Mouse (Mus musculus) embryonic facial prominence, embryonic 14.5 days (tissue): ENCODE measurements at regions not wholly inside any gene's neighbourhood (a gene's known extent, or its start where the extent isn't known, plus 50 kb on each side); places are given as distances from the start of the nearest gene placed in this dataset.

Source experiments
- ATAC-seq: fragments of 200-750 bp; cut with Nextera tagmentation; 2 replicates; pipeline ENCODE4 v1.8.0; 2017; ENCODE audit warnings: low read depth, moderate number of reproducible peaks, moderate TSS enrichment
- DNase-seq: peaks from one replicate; pipeline ENCODE4 v3.0.0-alpha.2; 2015; ENCODE audit warnings: low spot score
- H3K27ac ChIP-seq: fragments of 300-500 bp; sonication (generic); replicated peaks from 2 replicates; pipeline ENCODE4 v1.5.1; 2014; ENCODE audit warnings: low read depth, mild to moderate bottlenecking, low read length, moderate library complexity
- H3K27me3 ChIP-seq: fragments of 300-500 bp; sonication (generic); replicated peaks from 2 replicates; pipeline ENCODE4 v1.6.1; 2014; ENCODE audit warnings: low read length; ENCODE audit not compliant: control insufficient read depth, insufficient read depth
- H3K36me3 ChIP-seq: fragments of 300-500 bp; sonication (generic); 2 replicates; pipeline ENCODE4 v1.6.1; 2014; ENCODE audit warnings: low read length, mixed read lengths; ENCODE audit not compliant: control insufficient read depth, insufficient read depth
- H3K4me1 ChIP-seq: fragments of 300-500 bp; sonication (generic); 2 replicates; pipeline ENCODE4 v1.6.1; 2014; ENCODE audit warnings: antibody characterized with exemption, low read length; ENCODE audit not compliant: control insufficient read depth, insufficient read depth
- H3K4me2 ChIP-seq: fragments of 300-500 bp; sonication (generic); 2 replicates; pipeline ENCODE4 v1.6.1; 2014; ENCODE audit warnings: low read depth, mild to moderate bottlenecking, low read length, moderate library complexity, mixed read lengths
- H3K4me3 ChIP-seq: fragments of 300-500 bp; sonication (generic); 2 replicates; pipeline ENCODE4 v1.5.1; 2014; ENCODE audit warnings: low read depth, mild to moderate bottlenecking, low read length
- H3K9ac ChIP-seq: fragments of 300-500 bp; sonication (generic); 2 replicates; pipeline ENCODE4 v1.6.1; 2014; ENCODE audit warnings: low read depth, mild to moderate bottlenecking, low read length, moderate library complexity, mixed read lengths
- H3K9me3 ChIP-seq: fragments of 300-500 bp; sonication (generic); 2 replicates; pipeline ENCODE4 v1.6.1; 2016; ENCODE audit warnings: low read length; ENCODE audit not compliant: control insufficient read depth
- WGBS: fragments of 180-500 bp; shearing (Covaris S2); extraction: QIAGEN DNeasy Blood & Tissue Kit; methylation state at CpG from one replicate; pipeline ENCODE4 v1.1.7; 2014; 5-methylcytosine and 5-hydroxymethylcytosine counted together

DNA sequence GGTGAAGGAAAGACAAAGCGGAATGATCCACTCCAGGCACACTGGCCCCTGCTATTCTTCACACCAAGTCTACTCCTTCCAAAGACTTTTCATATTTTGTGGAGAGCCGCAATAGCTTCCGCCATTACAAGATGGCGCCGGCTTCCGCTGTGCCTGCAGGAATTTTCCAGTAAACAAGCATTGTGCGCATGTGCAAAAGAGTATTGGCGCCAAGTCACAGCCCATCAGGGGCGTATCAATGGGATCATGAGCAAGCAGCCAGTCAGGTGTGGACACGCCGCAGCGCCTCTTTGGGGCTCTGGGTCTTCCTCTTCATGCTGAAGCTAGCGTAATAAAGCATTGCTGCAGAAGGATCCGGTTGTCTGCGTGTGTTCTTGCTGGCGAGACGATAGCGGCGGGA lies 348.0 kb downstream of the Rwdd3 start:
- H3K9me3 ChIP-seq, result no peaks in the 10 kb centered on the region
- ATAC-seq (no peak), DNase-seq (no peak)
- 97% methylated on average over 19 of the region's 19 CpGs for WGBS
- no peaks in the 10 kb centered on the region for H3K27me3 ChIP-seq
- no peak overlapping the region for H3K9ac ChIP-seq
- no peak overlapping the region for H3K4me3 ChIP-seq
- H3K4me1 ChIP-seq, result no peaks in the 10 kb centered on the region
- no peak overlapping the region for H3K4me2 ChIP-seq
- H3K36me3 ChIP-seq, result no peaks in the 10 kb centered on the region
- no peak overlapping the region for H3K27ac ChIP-seq

- H3K27ac ChIP-seq, result no peak overlapping the region
- 66% methylated on average over 2 of the region's 2 CpGs for WGBS
- ATAC-seq (no peak), DNase-seq (no peak)
- H3K9ac ChIP-seq, result no peak overlapping the region
- no peak overlapping the region for H3K4me2 ChIP-seq
- H3K4me3 ChIP-seq, result no peak overlapping the region
- H3K27me3 ChIP-seq, result no peaks in the 10 kb centered on the region
- no peaks in the 10 kb centered on the region for H3K36me3 ChIP-seq
- H3K4me1 ChIP-seq, result no peaks in the 10 kb centered on the region
- no peaks in the 10 kb centered on the region for H3K9me3 ChIP-seq
Observed at GRCm38 (mm10) chr3:120811901-120812300, 359.6 kb downstream of the Rwdd3 start.

DNA sequence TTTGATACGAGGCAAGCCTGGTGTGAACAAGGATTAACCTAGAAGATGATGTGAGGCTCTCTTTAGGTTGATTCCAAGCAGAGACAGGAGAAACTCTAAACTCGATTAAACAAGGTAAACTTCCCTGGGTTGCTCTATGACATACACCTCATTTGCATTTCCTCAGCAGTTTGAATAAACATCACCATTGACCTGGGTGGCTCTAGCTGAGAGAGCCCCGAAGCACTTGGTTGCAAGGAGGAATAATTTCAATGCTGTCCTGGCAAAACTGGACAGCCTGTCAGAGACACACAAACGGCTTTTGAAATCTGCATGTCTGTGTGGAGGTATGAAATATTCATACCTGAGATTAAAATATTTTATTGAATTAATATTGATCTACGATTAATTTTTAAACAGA lies 361.0 kb downstream of the Rwdd3 start:
- H3K4me2 ChIP-seq, result no peak overlapping the region
- no peaks in the 10 kb centered on the region for H3K36me3 ChIP-seq
- H3K27ac ChIP-seq, result no peak overlapping the region
- H3K9me3 ChIP-seq, result no peaks in the 10 kb centered on the region
- WGBS, result 69% methylated on average over 5 of the region's 5 CpGs
- DNase-seq (no peak), ATAC-seq (no peak)
- H3K27me3 ChIP-seq, result no peaks in the 10 kb centered on the region
- H3K4me3 ChIP-seq, result no peak overlapping the region
- no peaks in the 10 kb centered on the region for H3K4me1 ChIP-seq
- H3K9ac ChIP-seq, result no peak overlapping the region

DNA sequence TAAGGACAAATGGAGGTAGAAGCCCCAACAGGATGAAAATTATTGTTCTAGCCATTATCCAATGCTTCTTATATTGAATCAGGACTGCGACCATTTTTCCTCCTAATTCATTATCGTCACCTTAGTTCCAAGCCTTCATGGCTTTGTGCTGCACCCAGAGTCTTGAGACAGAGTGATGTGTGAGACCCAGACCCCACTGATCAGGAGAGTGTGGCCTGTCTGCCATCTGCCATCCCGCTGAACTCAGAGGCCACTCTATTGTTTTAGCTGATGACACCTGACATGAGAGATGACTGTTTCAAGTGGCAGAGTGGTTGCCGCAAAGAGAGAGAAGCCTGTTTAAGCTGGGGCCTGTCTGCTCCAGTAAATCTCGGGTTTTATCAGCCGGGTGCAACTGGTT lies 361.4 kb downstream of the Rwdd3 start:
- H3K27ac ChIP-seq, result no peak overlapping the region
- ATAC-seq (no peak), DNase-seq (no peak)
- H3K9ac ChIP-seq, result no peak overlapping the region
- H3K4me2 ChIP-seq, result no peak overlapping the region
- no peak overlapping the region for H3K4me3 ChIP-seq
- WGBS, result 62% methylated on average over 6 of the region's 6 CpGs
- no peaks in the 10 kb centered on the region for H3K27me3 ChIP-seq
- H3K9me3 ChIP-seq, result no peaks in the 10 kb centered on the region
- no peaks in the 10 kb centered on the region for H3K36me3 ChIP-seq
- no peaks in the 10 kb centered on the region for H3K4me1 ChIP-seq

DNA sequence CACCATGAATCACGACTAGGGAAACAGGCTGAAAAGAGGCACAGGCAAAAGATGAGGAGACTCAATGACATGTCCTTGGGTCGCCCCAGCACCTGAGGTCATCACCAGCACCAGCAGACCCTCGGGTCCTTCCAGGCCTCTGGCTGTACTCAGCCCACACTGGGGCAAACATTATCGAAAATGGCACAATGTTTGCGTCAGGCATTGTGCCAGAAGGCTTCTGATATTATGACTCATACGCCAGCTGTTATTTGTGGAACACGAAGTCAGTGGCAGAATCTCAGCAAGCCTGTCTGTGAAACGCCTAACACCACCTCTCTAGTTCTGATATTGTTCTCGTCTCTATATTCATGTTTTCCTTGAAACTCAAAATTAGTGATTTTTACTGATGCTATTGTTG lies 384.8 kb downstream of the Rwdd3 start:
- no peaks in the 10 kb centered on the region for H3K4me1 ChIP-seq
- DNase-seq (no peak), ATAC-seq (no peak)
- H3K27me3 ChIP-seq, result no peaks in the 10 kb centered on the region
- H3K9me3 ChIP-seq, result no peaks in the 10 kb centered on the region
- H3K9ac ChIP-seq, result no peak overlapping the region
- 82% methylated on average over 9 of the region's 9 CpGs for WGBS
- no peak overlapping the region for H3K27ac ChIP-seq
- H3K4me3 ChIP-seq, result no peak overlapping the region
- no peak overlapping the region for H3K4me2 ChIP-seq
- no peaks in the 10 kb centered on the region for H3K36me3 ChIP-seq

GRCm38 (mm10) chr3:120781486-120781885 lies 390.0 kb downstream of the Rwdd3 start:
- Histone ChIP-seq H3K36me3 (no peaks in the 10 kb centered on the region), H3K4me1 (no peaks in the 10 kb centered on the region), H3K9ac (no peak overlapping the region), H3K4me3 (no peak overlapping the region), H3K27ac (no peak overlapping the region), H3K9me3 (no peaks in the 10 kb centered on the region), H3K27me3 (no peaks in the 10 kb centered on the region), H3K4me2 (no peak overlapping the region)
- ATAC-seq (no peak), DNase-seq (no peak)
- 67% methylated on average over 6 of the region's 6 CpGs for WGBS

GRCm38 (mm10) chr3:120779091-120779490 lies 392.4 kb downstream of the Rwdd3 start:
- no peaks in the 10 kb centered on the region for H3K27me3 ChIP-seq
- H3K4me3 ChIP-seq, result no peak overlapping the region
- H3K4me1 ChIP-seq, result no peaks in the 10 kb centered on the region
- no peak overlapping the region for H3K4me2 ChIP-seq
- no peak overlapping the region for H3K27ac ChIP-seq
- H3K36me3 ChIP-seq, result no peaks in the 10 kb centered on the region
- DNase-seq (peak; percentile 58), ATAC-seq (0 out of 2 replicates have a peak, but pooled peaks have one; percentile 44)
- no peaks in the 10 kb centered on the region for H3K9me3 ChIP-seq
- no peak overlapping the region for H3K9ac ChIP-seq

DNA sequence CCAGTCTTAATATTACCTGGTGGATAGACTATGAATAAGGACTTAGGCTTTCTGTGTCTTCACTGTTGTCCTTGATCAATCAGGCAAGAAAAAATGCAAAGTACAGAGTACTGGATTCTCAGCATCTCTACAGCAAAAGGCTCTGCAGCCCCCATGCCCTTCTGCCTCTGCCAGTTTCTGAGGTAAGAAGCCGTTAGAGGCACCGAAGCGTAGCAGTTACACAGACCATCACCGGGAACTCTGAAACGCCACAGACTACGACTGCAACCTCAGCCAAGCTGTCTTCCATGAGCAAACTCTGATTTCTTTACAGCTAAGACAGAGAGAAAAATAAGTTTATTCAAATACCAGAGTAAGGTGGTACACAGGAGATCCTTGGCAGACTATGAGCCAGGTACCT lies 396.5 kb downstream of the Rwdd3 start:
- no peak overlapping the region for H3K4me2 ChIP-seq
- no peak overlapping the region for H3K4me3 ChIP-seq
- no peak overlapping the region for H3K27ac ChIP-seq
- H3K9me3 ChIP-seq, result no peaks in the 10 kb centered on the region
- no peaks in the 10 kb centered on the region for H3K4me1 ChIP-seq
- no peak overlapping the region for H3K9ac ChIP-seq
- no peak for DNase-seq
- no peaks in the 10 kb centered on the region for H3K27me3 ChIP-seq
- no peaks in the 10 kb centered on the region for H3K36me3 ChIP-seq
- ATAC-seq, result no peak
- 86% methylated on average over 6 of the region's 6 CpGs for WGBS

DNA sequence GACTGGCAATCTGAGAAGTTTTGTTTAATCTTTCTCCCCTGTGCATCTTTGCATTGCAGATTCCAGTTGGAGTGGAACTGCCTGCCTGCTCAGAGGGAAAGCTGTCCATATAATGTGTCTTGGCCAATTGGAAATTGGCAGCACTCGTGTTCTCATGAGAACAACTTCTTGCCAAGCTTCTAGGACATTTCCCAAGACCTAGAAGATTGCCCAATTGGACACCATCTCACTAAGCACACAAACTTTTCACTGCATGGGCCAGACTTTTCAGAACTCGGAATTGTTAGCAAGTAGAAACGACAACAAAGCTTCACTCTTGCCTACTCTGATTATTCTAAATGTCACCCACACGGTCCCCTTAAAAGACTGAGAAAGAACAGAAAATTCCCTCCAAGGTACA lies 409.8 kb downstream of the Rwdd3 start:
- DNase-seq (peak; percentile 19), ATAC-seq (no peak)

More for the DNA sequence above, 409.8 kb downstream of the Rwdd3 start:
- Histone ChIP-seq H3K4me1 (no peaks in the 10 kb centered on the region), H3K36me3 (no peaks in the 10 kb centered on the region), H3K9ac (no peak overlapping the region), H3K27ac (no peak overlapping the region), H3K4me3 (no peak overlapping the region), H3K27me3 (no peaks in the 10 kb centered on the region), H3K4me2 (no peak overlapping the region), H3K9me3 (no peaks in the 10 kb centered on the region)
- WGBS, result 55% methylated on average over 4 of the region's 4 CpGs
